Mouse (Mus musculus) heart, embryonic 15.5 days (tissue): ENCODE results near the gene Tmigd3. TPM values are rescaled to one million over a fixed set of nuclear protein-coding genes. Genes with fewer than 3 reads are reported as not detected.

Source experiments
- ATAC-seq: fragments of 200-750 bp; cut with Nextera tagmentation; replicated peaks from 2 replicates; pipeline ENCODE4 v1.8.0; 2017; ENCODE audit warnings: low read depth, moderate TSS enrichment; ENCODE audit not compliant: insufficient number of reproducible peaks, insufficient read depth, low FRiP score
- H3K27ac ChIP-seq: fragments of 300-500 bp; sonication (generic); 2 replicates; pipeline ENCODE4 v1.5.1; 2015; ENCODE audit warnings: mild to moderate bottlenecking, inconsistent platforms
- H3K27me3 ChIP-seq: fragments of 300-500 bp; sonication (generic); 2 replicates; pipeline ENCODE4 v1.6.1; 2015; ENCODE audit warnings: inconsistent platforms
- H3K36me3 ChIP-seq: fragments of 300-500 bp; sonication (generic); 2 replicates; pipeline ENCODE4 v1.6.1; 2015; ENCODE audit warnings: mild to moderate bottlenecking, inconsistent platforms
- H3K4me1 ChIP-seq: fragments of 300-500 bp; sonication (generic); replicated peaks from 2 replicates; pipeline ENCODE4 v1.6.1; 2015; ENCODE audit warnings: inconsistent platforms
- H3K4me2 ChIP-seq: fragments of 300-500 bp; sonication (generic); 2 replicates; pipeline ENCODE4 v1.6.1; 2015; ENCODE audit warnings: inconsistent platforms, mild to moderate bottlenecking, moderate library complexity
- H3K4me3 ChIP-seq: fragments of 300-500 bp; sonication (generic); 2 replicates; pipeline ENCODE4 v1.5.1; 2015; ENCODE audit warnings: mild to moderate bottlenecking, inconsistent platforms
- H3K9ac ChIP-seq: fragments of 300-500 bp; sonication (generic); 2 replicates; pipeline ENCODE4 v1.6.1; 2015; ENCODE audit warnings: mild to moderate bottlenecking, inconsistent platforms
- H3K9me3 ChIP-seq: fragments of 300-500 bp; sonication (generic); replicated peaks from 2 replicates; pipeline ENCODE4 v1.6.1; 2016; ENCODE audit warnings: inconsistent platforms
- WGBS: fragments of 180-500 bp; shearing (Covaris S2); methylation state at CpG from one replicate; pipeline ENCODE4 v1.1.7; 2015; ENCODE audit warnings: mixed read lengths; 5-methylcytosine and 5-hydroxymethylcytosine counted together
- polyA plus RNA-seq: library from polyadenylated mRNA; unstranded; fragments of >200 nt; fragmentation: Nextera tagmentation; extraction: Ambion mirVana; gene quantifications from 2 replicates; pipeline ENCODE4 v1.2.1, GENCODE M21; 2015

Gene Tmigd3
- polyA plus RNA-seq, 1 experiment from 2014 or later = 0.50 TPM

DNA sequence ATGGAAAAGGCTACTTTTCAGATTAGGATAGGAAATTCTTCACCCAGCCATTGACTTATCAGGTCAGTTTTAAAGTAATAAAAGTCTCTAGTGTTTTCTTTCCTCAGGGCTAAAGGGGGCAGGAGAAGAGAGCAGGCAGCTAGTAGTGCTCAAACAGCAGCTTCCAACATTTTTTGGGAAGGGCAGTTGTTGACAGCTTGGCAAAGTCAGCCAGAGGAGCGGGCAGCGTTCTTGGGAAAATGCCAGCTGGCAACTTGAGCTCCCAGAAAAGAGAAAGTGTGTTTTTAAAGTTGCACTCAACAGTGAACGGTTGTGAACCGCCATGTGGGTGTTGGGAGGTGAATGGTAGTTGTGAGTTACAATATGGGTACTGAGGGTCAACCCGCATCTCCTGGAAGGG, 64.3 kb downstream of the Tmigd3 start:
- Histone ChIP-seq H3K9ac (no peak overlapping the region), H3K4me2 (0 out of 2 replicates have a peak overlapping the region, but pooled peaks have one; percentile 1), H3K27ac (peak overlapping the region; percentile 67), H3K27me3 (no peaks in the 10 kb centered on the region), H3K4me1 (peaks cover 15% of the 10 kb centered on the region), H3K9me3 (no peaks in the 10 kb centered on the region), H3K36me3 (peaks cover 4% of the 10 kb centered on the region), H3K4me3 (no peak overlapping the region)
- 42% methylated on average over 5 of the region's 5 CpGs for WGBS
- ATAC-seq = peak; percentile 65; the same call in 1 of the 2 replicates

- Histone ChIP-seq H3K9me3 (no peaks in the 10 kb centered on the region), H3K27ac (no peak overlapping the region), H3K4me2 (no peak overlapping the region), H3K4me3 (no peak overlapping the region), H3K9ac (no peak overlapping the region), H3K27me3 (no peaks in the 10 kb centered on the region), H3K36me3 (peaks cover 15% of the 10 kb centered on the region), H3K4me1 (peaks cover 15% of the 10 kb centered on the region)
- 82% methylated on average over 4 of the region's 4 CpGs for WGBS
- no peak for ATAC-seq
Observed at GRCm38 (mm10) chr3:105936111-105936510, 65.4 kb downstream of the Tmigd3 start.

GRCm38 (mm10) chr3:105951348-105951747, 80.6 kb downstream of the Tmigd3 start:
- Histone ChIP-seq H3K36me3 (peaks cover 74% of the 10 kb centered on the region), H3K4me1 (peaks cover 9% of the 10 kb centered on the region)
- 94% methylated on average over 7 of the region's 7 CpGs for WGBS

DNA sequence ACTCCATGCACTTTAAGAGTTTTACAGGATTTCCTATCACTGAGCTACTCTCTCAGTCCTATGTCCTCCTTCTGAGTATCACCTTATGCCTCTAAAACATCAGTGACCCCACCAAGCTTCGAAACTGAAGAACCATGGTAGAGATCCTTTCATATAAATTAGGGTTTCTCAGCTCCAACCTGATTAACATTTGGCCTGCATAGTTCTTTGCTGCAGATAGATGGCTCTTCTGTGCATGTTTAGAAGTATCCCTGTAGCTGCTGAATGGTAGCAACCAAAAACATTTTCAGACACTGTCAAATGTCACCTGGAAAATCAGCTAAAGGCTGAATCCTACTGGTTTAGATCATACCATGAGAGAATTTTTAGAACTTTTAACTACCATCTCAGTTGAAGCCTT, 86.5 kb downstream of the Tmigd3 start:
- Histone ChIP-seq H3K4me2 (peak overlapping the region; percentile 74), H3K9me3 (no peaks in the 10 kb centered on the region), H3K27ac (no peak overlapping the region), H3K9ac (no peak overlapping the region), H3K27me3 (no peaks in the 10 kb centered on the region), H3K4me3 (peak overlapping the region; percentile 98), H3K36me3 (peaks cover 45% of the 10 kb centered on the region), H3K4me1 (peaks cover 37% of the 10 kb centered on the region)
- WGBS = 93% methylated on average over 1 of the region's 1 CpGs
- ATAC-seq = no peak

More at GRCm38 (mm10) chr3:105951348-105951747, 80.6 kb downstream of the Tmigd3 start:
- no peak overlapping the region for H3K9ac ChIP-seq
- no peak for ATAC-seq
- no peak overlapping the region for H3K4me3 ChIP-seq
- no peaks in the 10 kb centered on the region for H3K27me3 ChIP-seq
- H3K4me2 ChIP-seq = no peak overlapping the region
- H3K27ac ChIP-seq = no peak overlapping the region
- no peaks in the 10 kb centered on the region for H3K9me3 ChIP-seq

GRCm38 (mm10) chr3:105958204-105958603, 87.5 kb downstream of the Tmigd3 start:
- peak overlapping the region; percentile 99 for H3K9ac ChIP-seq
- no peaks in the 10 kb centered on the region for H3K9me3 ChIP-seq
- peaks cover 37% of the 10 kb centered on the region for H3K4me1 ChIP-seq
- peak overlapping the region; percentile 74 for H3K4me2 ChIP-seq
- ATAC-seq = no peak
- peak overlapping the region; percentile 98 for H3K4me3 ChIP-seq
- peaks cover 46% of the 10 kb centered on the region for H3K36me3 ChIP-seq
- WGBS = 32% methylated on average over 5 of the region's 5 CpGs
- H3K27ac ChIP-seq = peak overlapping the region; percentile 96
- no peaks in the 10 kb centered on the region for H3K27me3 ChIP-seq

DNA sequence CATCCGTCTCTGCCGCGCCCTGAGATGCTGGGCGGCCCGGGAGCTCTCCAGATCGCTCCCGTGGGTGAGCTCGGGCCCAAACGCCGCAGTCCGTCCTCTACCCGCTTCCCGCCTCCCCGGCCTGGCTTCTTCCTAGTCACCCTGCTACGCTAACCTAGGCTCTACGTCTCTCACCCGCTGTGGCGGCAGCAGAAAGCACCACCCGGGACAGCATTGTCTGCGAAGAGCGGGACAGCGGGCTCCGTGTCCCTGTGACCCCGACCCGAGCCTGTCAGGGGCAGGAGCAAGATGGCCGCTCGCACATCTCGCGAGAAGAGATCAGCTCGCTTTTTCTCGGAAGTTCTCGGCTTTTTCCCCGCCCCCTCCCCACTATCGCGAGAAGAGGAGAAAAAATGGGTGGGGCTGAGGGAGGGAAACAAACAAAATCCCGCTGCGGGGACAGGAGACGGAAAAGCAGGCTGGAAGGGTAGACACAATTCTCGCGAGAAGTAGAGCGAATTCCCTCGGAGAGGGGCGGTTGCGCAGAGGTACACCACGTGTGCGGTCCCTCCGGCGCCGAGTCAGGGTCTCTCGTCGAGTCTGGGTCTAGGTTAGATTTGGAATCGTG, 88.4 kb downstream of the Tmigd3 start, which contains the start of gene Wdr77:
Gene Wdr77 (plus strand): TSS at position 396 of the 607 bp plus-strand sequence.
- under 1% methylated on average over 52 of the region's 52 CpGs for WGBS
- peaks cover 48% of the 10 kb centered on the region for H3K36me3 ChIP-seq
- no peaks in the 10 kb centered on the region for H3K9me3 ChIP-seq
- H3K4me1 ChIP-seq = peaks cover 37% of the 10 kb centered on the region
- peak within 1 kb of the TSS; percentile 99 for H3K9ac ChIP-seq
- ATAC-seq = peak; percentile 95
- peak within 1 kb of the TSS; percentile 98 for H3K4me3 ChIP-seq
- no peaks in the 10 kb centered on the region for H3K27me3 ChIP-seq
- peak within 1 kb of the TSS; percentile 96 for H3K27ac ChIP-seq
- H3K4me2 ChIP-seq = peak within 1 kb of the TSS; percentile 81

GRCm38 (mm10) chr3:105959585-105959984, 88.9 kb downstream of the Tmigd3 start:
- Histone ChIP-seq H3K9ac (peak overlapping the region; percentile 99), H3K27me3 (no peaks in the 10 kb centered on the region), H3K27ac (peak overlapping the region; percentile 75), H3K9me3 (no peaks in the 10 kb centered on the region), H3K4me3 (peak overlapping the region; percentile 98), H3K4me2 (peak overlapping the region; percentile 81), H3K4me1 (peaks cover 37% of the 10 kb centered on the region), H3K36me3 (peaks cover 50% of the 10 kb centered on the region)
- WGBS = under 1% methylated on average over 26 of the region's 26 CpGs
- ATAC-seq = peak; percentile 50

- peak within 1 kb of the TSS; percentile 99 for H3K9ac ChIP-seq
- peaks cover 35% of the 10 kb centered on the region for H3K4me1 ChIP-seq
- 7% methylated on average over 6 of the region's 6 CpGs for WGBS
- peak within 1 kb of the TSS; percentile 98 for H3K4me3 ChIP-seq
- H3K4me2 ChIP-seq = peak within 1 kb of the TSS; percentile 81
- peaks cover 50% of the 10 kb centered on the region for H3K36me3 ChIP-seq
- no peak for ATAC-seq
- peak within 1 kb of the TSS; percentile 96 for H3K27ac ChIP-seq
- H3K27me3 ChIP-seq = no peaks in the 10 kb centered on the region
- no peaks in the 10 kb centered on the region for H3K9me3 ChIP-seq
Observed at GRCm38 (mm10) chr3:105959999-105960398, 89.3 kb downstream of the Tmigd3 start, which contains the start of gene Atp5f1. TSS of gene Atp5f1 (minus strand) at chr3:105960099.

GRCm38 (mm10) chr3:105960700-105961099, 90.0 kb downstream of the Tmigd3 start:
- Histone ChIP-seq H3K4me3 (peak overlapping the region; percentile 98; the same call in 1 of the 2 replicates), H3K4me2 (peak overlapping the region; percentile 81; the same call in 1 of the 2 replicates), H3K9me3 (no peaks in the 10 kb centered on the region), H3K36me3 (peaks cover 54% of the 10 kb centered on the region), H3K27ac (no peak overlapping the region), H3K4me1 (peaks cover 35% of the 10 kb centered on the region), H3K27me3 (no peaks in the 10 kb centered on the region), H3K9ac (no peak overlapping the region)
- ATAC-seq = no peak
- 93% methylated on average over 2 of the region's 2 CpGs for WGBS

DNA sequence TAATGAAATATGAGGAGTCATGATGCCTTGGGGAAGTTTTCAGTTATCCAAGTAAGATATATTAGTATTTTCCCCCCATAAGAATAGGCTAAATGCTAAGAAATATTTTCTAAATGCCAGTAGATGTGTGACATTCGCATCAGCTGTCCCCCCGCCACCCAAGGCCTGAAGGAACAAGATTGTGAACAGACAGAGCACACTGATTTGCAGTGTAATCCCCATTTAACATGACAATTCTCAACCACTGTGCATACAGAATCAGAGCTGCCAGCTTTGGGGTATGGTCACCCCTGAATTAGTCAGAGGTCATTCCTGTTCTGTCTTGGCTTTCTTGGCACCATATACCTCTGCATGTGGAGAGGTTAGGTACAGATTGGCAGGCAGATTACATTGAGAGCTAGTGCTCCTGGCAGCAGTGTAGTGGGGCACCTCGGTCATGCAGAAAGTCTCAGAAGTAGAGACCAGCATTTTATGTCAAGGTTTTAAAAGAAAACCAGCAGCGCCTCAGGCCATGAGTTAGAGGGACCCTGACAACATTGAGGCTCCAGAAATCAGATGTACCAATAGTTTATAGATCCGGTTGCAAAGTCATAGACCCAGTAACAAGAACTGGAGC, 101.2 kb downstream of the Tmigd3 start:
- Histone ChIP-seq H3K36me3 (peaks cover 37% of the 10 kb centered on the region), H3K4me1 (no peaks in the 10 kb centered on the region), H3K4me3 (no peak overlapping the region), H3K27ac (no peak overlapping the region), H3K9me3 (no peaks in the 10 kb centered on the region), H3K9ac (no peak overlapping the region), H3K4me2 (no peak overlapping the region), H3K27me3 (no peaks in the 10 kb centered on the region)
- ATAC-seq = no peak
- 86% methylated on average over 5 of the region's 5 CpGs for WGBS

DNA sequence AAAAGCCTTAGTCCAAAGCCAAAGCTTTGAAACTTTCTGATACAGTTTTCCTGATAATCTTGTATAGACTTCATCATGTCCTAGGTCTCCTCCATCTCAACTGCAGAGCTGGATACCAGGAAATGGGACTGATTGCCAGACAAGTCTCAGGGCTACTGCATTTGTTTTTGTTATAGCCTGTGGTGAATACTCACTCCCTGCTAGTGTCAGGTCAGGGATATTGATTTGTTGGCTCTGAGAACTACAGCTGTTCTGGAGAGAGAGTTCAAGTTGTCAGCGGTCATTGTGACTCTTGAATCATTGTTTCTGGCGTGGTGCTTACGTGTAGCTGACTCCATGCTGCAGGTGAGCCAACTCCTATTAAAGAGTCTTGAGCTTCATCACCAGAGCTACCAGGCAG, 102.7 kb downstream of the Tmigd3 start, which contains the start of gene Ovgp1:
Gene Ovgp1 (plus strand): TSS at position 301 of the 400 bp plus-strand sequence.
- 79% methylated on average over 3 of the region's 3 CpGs for WGBS

More for the DNA sequence above, 102.7 kb downstream of the Tmigd3 start, which contains the start of gene Ovgp1:
- Histone ChIP-seq H3K4me3 (no peak within 1 kb of the TSS), H3K9me3 (no peaks in the 10 kb centered on the region), H3K27ac (no peak within 1 kb of the TSS), H3K9ac (no peak within 1 kb of the TSS), H3K36me3 (peaks cover 22% of the 10 kb centered on the region), H3K4me1 (no peaks in the 10 kb centered on the region), H3K4me2 (no peak within 1 kb of the TSS), H3K27me3 (no peaks in the 10 kb centered on the region)
- ATAC-seq = no peak
